ENCODE assay signal across 10 mouse cellular contexts in the genomic region with DNA sequence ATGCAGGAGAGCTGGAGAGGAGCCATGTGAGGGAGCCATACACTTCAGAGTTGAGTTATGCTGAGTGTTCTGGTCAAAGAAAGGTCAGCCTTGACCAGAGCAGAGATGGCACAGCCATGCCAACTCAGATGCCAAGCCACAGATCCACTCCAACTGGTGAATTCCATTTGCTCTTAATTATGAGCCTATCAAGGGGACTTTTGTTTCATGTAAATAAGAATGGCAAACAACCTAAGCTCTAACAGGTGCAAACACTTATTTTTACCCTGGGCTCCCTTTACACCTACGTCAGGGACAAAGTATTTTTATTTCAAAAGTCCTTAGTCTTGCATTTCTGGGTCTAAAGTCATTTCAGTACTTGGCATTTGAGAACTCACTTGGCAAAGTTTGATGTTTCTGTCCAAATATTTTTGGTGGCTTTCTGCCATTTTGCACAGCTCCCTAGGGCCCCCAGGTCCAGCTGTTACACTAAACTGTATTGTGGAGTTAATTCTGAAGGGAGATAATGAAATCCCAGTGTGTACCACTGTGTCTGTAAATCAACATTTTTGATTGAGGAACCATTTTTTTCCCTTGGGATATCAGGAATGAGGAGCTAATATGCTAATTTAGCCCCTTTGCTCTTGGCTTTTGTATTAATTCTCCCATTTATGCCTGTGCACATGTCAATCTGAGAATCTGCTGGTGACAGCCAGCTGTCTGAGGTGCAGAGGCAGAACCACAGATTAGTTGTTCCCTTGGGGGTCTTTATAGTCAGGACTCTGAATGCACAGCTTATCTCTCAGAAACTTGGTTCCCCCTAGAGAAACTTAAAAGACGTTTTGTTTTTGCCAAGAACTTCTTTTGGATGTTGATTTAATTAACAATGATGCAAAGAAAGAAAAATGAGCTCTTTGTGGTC.
DNase-seq lines count a peak whose midpoint lies in the region; ATAC-seq lines count a peak whose summit lies in the region.
"Had no signal": no experiment of that assay in that cellular context is flagged by ENCODE, and none has a peak within 500 bp of the region (broad histone marks: within the 10 kb centered on the region; RNA-seq: fewer than 3 reads in every experiment).

No protein-coding gene starts in this region.

- H3K27ac ChIP-seq in heart, embryonic 16.5 days (ENCODE audit: low read length): 0 out of 2 replicates have a peak overlapping the region, but pooled peaks have one; percentile 10
- H3K27ac ChIP-seq in midbrain, embryonic 16.5 days (ENCODE audit: low read length): no peak overlapping the region
- H3K27ac ChIP-seq: hindbrain, embryonic 15.5 days; neural tube, embryonic 13.5 days had no signal

- H3K27me3 ChIP-seq in heart, embryonic 16.5 days (ENCODE audit: control insufficient read depth, insufficient read depth, low read length): no peaks in the 10 kb centered on the region
- no peaks in the 10 kb centered on the region for H3K27me3 ChIP-seq in midbrain, embryonic 16.5 days (ENCODE audit: control insufficient read depth, insufficient read depth, low read depth, low read length)
- H3K27me3 ChIP-seq: hindbrain, embryonic 15.5 days; neural tube, embryonic 13.5 days had no signal

- H3K4me2 ChIP-seq in heart, embryonic 16.5 days (ENCODE audit: low read depth, low read length): no peak overlapping the region
- H3K4me2 ChIP-seq in midbrain, embryonic 16.5 days (ENCODE audit: low read length): no peak overlapping the region
- H3K4me2 ChIP-seq: hindbrain, embryonic 15.5 days; neural tube, embryonic 13.5 days had no signal

- WGBS in heart, embryonic 16.5 days: 50% methylated on average over 2 of the region's 2 CpGs
- 31% methylated on average over 2 of the region's 2 CpGs for WGBS in midbrain, embryonic 16.5 days

- H3K4me3 ChIP-seq in heart, embryonic 16.5 days (ENCODE audit: low read length): no peak overlapping the region
- no peak overlapping the region for H3K4me3 ChIP-seq in midbrain, embryonic 16.5 days (ENCODE audit: low read depth, low read length)
- H3K4me3 ChIP-seq: hindbrain, embryonic 15.5 days; neural tube, embryonic 13.5 days had no signal

- H3K4me1 ChIP-seq in heart, embryonic 16.5 days (ENCODE audit: control insufficient read depth, insufficient read depth, low read length): no peaks in the 10 kb centered on the region
- H3K4me1 ChIP-seq in midbrain, embryonic 16.5 days (ENCODE audit: control insufficient read depth, insufficient read depth, low read length): no peaks in the 10 kb centered on the region
- H3K4me1 ChIP-seq: hindbrain, embryonic 15.5 days had no signal

- no peaks in the 10 kb centered on the region for H3K36me3 ChIP-seq in heart, embryonic 16.5 days (ENCODE audit: control insufficient read depth, insufficient read depth)
- no peaks in the 10 kb centered on the region for H3K36me3 ChIP-seq in midbrain, embryonic 16.5 days (ENCODE audit: control insufficient read depth, insufficient read depth, low read length)
- H3K36me3 ChIP-seq: hindbrain, embryonic 15.5 days; neural tube, embryonic 13.5 days had no signal

- H3K9me3 ChIP-seq in heart, embryonic 16.5 days (replicated peaks; ENCODE audit: control insufficient read depth, low read length): no peaks in the 10 kb centered on the region
- H3K9me3 ChIP-seq in midbrain, embryonic 16.5 days (replicated peaks; ENCODE audit: control insufficient read depth, low read length, poor library complexity, severe bottlenecking): no peaks in the 10 kb centered on the region
- H3K9me3 ChIP-seq: hindbrain, embryonic 15.5 days; neural tube, embryonic 13.5 days had no signal

- no peak for ATAC-seq in heart, embryonic 16.5 days (replicated peaks; ENCODE audit: extremely low read depth, insufficient read depth, low FRiP score)
- ATAC-seq in midbrain, embryonic 16.5 days: peak; percentile 64; the same call in 1 of the 2 replicates

- peak; percentile 16 to 26 for DNase-seq in lung, adult 18-20 months
- no peak for DNase-seq in lung, postnatal 14 days
- DNase-seq in fat pad, adult 2 months (ENCODE audit: extremely low read depth, low read depth, low spot score): peak; percentile 30
- DNase-seq in cerebellum, adult 9-10 months: no peak
- no peak for DNase-seq in retina, postnatal 1 day
- DNase-seq: cerebellum, postnatal 25 days had no signal

- H3K9ac ChIP-seq in heart, embryonic 16.5 days (ENCODE audit: low read length): no peak overlapping the region
- no peak overlapping the region for H3K9ac ChIP-seq in midbrain, embryonic 16.5 days (ENCODE audit: low read depth, low read length)
- H3K9ac ChIP-seq: hindbrain, embryonic 15.5 days; neural tube, embryonic 13.5 days had no signal

Comparison
In these comparisons a context has a peak if more than half of its experiments do, and no peak if none do; other contexts are left out.
1. DNase-seq: peak in lung, adult 18-20 months (2 of 2) and fat pad, adult 2 months (single experiment); none in lung, postnatal 14 days (single experiment), cerebellum, adult 9-10 months (single experiment) and retina, postnatal 1 day (single experiment).